Mouse (Mus musculus) liver, adult (tissue): ENCODE measurements around the gene Zfp541.

Source experiments
- GATA4 ChIP-seq: IDR thresholded peaks from 2 replicates; pipeline ENCODE4 v1.6.1; 2014; ENCODE audit warnings: mild to moderate bottlenecking, low read length; ENCODE audit not compliant: insufficient replicate concordance

Gene Zfp541

GRCm38 (mm10) chr7:16051883-16052595 lies 9.6 kb upstream of the Zfp541 start:
- no peak; the same call in 1 of the 2 replicates for TF ChIP-seq GATA4

DNA sequence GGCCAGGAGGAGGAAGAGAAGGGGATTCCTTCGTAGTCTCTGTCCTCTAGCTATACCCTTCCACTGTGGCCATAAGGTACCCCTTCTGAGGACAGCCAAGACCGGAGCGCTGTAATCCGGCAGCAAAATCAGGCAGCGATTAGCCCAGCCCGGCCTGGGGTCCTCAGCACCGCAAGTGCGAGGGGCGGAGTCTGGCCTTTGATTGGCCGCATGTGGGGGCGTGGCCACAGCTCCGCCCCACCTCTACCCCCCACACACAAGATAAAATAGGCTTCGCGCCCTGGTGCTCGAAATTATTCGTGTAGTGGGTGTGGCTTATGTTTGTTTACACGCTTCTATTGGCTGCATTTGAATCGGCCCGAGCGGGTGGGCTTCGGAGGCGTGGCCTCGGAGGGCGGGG lies 8.9 kb upstream of the Zfp541 start:
- peak; percentile 90; the same call in 1 of the 2 replicates for TF ChIP-seq GATA4

DNA sequence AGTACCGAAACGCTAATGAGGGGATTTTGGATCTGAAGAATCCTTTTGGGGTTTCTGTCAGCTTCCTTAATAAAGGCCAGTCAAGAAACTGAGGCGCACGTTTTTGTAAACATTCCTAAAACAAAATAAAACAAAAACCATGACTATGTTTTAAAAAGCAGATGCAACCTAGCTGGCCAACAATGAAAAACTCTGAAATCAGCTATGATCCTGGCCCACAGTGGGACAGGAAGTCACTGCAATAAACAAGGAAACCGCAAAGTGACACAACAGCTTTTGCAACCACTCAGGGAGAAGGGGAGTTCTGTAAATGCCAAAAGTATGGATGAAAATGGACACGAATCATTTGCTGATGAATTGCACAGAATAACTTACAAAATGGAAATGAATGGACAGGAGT lies 8.5 kb upstream of the Zfp541 start:
- TF ChIP-seq GATA4 = no peak

DNA sequence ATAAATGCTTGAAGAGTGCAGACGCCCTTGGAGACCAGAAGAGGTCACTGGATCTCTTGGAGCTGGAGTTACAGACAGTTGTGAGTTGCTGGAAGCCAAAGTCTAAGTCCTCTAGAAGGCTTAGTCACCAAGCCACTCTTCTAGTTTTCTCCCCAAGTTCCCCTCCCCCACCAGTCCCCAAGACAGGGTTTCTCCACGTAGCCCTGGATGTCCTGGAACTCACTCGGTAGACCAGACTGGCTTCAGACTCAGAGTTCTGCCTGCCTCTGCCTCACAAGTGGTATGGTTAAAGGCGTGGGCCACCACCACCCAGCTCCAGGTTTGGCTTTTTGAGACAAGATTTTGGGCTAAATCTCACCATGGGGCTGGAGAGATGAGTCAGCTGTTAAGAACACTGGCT lies 6.6 kb upstream of the Zfp541 start:
- no peak for TF ChIP-seq GATA4

DNA sequence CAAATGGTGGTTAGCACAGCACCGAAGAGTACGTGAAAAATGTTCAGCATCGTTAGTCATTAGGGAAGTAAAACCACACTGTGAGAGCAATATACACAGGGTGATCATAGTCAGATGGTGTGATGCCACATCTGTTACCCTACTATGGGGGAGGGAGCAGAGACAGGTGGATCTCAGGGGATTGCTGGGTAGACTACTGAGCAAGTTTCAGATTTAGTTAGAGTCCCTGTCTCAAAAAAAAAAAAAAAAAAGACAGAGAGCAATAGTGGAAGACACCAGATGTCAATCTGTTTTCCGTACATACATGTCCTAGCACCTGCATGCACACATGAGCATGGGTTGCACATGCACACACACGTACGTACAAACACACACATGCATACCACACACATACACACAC lies 5.9 kb upstream of the Zfp541 start:
- no peak for TF ChIP-seq GATA4

DNA sequence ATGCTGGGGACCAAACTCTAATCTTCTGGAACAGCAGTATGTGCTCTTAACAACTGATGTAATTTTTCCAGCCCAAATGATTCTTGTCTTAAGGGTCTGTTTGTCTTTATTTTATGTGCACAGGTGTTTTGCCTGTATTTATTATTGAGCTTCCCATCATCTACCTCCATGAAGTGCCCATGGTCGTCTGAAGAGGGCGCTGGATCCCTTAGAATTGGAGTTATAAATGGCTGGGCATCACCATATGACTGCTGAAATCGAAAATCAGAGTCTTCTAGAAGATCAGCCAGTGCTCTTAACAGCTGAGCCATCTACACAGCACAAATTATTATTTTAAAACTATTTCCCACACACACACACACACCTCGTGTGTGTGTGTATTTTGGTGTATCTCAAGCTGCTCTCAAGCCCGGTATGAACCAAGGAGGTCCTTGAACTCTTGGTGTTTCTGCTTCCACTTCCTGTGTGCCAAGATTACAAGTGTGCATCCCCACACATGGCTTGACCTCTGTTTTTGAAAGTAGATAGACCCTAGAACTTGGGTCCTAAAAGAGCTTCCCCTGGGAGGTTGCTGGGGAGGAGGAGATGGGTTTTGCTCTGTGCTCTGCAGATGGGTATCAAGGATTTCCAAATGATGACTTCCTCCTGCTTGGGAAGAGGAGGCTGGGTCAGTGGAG lies 5.0 kb upstream of the Zfp541 start:
- TF ChIP-seq GATA4 = no peak

DNA sequence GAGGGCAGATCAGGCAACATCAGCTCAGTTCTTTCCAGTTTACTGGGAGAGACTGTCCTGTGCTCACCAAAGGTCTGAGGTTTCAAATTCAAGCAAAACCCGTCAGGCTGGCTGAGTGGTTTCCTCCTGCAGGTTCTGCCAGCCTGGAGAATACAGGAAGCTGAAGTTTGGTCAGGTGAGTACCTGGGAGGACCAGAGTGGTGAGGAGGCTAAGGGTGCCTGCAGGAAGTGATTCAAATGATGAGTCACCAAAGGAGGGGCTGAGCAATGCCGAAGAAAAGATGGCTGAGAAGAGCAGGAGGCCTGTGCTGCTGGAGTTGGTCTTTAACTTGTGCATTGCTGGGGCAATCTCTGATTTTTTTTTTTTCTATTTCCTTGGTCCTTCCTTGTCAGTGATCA lies 4.5 kb upstream of the Zfp541 start:
- no peak for TF ChIP-seq GATA4

DNA sequence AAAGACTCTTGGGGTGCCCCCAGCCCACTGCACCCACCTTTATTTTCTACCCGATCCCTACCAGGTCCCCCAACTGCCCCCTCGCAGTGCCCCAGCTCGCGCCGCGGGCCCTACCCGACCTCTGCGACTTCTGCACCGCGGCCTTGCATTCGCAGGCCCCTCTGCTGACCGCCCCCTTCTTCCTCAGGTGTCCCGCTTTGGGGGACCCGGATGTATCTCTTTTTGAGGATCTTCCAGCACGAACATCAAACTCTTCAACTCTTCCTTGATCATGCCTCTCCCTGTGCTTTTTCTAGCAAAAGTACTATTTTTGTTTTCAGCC lies 446 bp downstream of the Zfp541 start:
- no peak for TF ChIP-seq GATA4

DNA sequence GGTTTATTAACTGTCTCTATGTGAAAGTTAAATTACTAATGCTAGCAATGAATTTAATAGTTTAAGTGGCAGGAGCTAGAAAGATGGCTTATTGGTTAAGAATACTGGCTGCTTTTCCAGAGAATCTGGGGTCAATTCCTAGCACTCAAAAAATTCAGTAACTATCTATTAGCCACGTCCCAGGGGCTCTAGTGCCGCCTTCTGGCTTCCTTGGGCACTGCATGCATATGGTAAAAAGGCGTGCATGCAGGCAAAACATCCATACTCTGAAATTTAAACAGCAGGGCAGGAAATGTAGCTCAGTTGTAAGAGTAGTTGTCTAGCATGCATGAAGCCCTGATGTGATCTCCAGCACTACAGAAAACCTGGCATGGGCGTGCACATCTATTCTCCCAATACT lies 1.9 kb downstream of the Zfp541 start:
- no peak for TF ChIP-seq GATA4

GRCm38 (mm10) chr7:16070846-16071245 lies 9.2 kb downstream of the Zfp541 start:
- TF ChIP-seq GATA4 = no peak

GRCm38 (mm10) chr7:16071906-16072305 lies 10.3 kb downstream of the Zfp541 start:
- no peak for TF ChIP-seq GATA4

DNA sequence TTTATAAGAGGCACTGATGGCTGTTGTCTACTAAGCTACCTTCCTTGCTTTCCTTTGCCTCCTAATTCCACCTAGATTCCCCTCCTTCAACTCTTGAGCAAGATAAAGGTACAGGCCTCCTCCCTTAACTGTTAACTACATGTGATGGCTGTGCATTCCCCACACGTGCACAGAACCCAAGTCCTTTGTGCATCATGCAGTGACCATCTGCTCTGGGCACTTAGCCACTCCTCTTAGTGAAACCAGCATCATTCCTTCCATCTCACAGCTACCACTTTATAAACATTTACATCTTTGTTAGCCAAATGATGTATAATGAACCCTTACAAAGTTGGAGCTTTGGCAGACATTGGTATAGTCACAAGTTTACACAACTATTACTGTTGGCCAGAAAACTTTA lies 18.3 kb downstream of the Zfp541 start:
- TF ChIP-seq GATA4 = no peak

DNA sequence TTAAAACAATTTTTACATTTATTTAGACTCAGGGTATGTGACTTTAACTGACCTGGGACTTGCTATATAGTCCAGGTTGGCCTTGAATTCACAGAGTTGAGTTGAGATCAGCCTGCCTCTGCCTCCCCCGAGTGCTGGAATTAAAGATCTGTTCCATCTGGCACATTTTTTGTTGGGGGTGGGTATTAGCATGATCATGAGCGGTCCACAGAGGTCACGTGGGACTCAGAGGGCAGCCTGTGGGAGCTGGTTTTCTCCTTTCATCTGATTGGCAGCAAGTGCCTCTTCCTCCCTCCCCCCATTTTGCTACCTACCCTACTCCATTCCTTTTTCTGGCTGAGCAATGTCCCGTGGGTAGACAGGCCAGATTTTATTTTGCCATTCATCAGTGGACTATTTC lies 19.0 kb downstream of the Zfp541 start:
- no peak for TF ChIP-seq GATA4

DNA sequence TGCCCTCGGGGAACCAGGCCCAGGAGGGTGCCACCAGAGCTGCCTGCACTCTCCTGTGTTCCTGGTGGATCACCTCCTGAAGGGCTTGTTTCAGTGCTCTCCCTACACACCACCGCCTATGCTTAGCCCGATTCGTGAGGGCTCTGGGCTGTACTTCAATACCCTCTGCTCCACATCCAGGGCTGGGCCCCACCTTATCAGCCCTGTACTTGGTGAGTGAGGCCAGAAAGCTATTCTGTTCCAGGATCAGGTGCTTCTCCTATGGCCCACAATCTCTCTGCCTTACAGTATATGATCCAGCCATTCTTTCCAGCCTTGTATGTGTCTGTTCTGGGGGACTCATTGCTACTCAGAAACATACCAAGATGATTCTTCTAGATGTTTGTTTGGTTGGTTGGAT lies 21.7 kb downstream of the Zfp541 start:
- TF ChIP-seq GATA4 = no peak

- no peak for TF ChIP-seq GATA4
Measured at GRCm38 (mm10) chr7:16087587-16087986, 26.0 kb downstream of the Zfp541 start.

- TF ChIP-seq GATA4 = no peak
Measured at GRCm38 (mm10) chr7:16094592-16094991, 33.0 kb downstream of the Zfp541 start.
